Mouse (Mus musculus): ENCODE results near the gene Chit1. TPM values are rescaled to one million over a fixed set of nuclear protein-coding genes. Genes with fewer than 3 reads are reported as not detected.

Chit1 gene
- total RNA-seq (2023; ENCODE audit: inconsistent age), result not detected in 4 replicates

GRCm38 (mm10) chr1:134110979-134111378, at the start of gene Chit1:
Gene Chit1 (plus strand): TSS chr1:134111242.

GRCm38 (mm10) chr1:134078802-134079476, 32.1 kb upstream of the Chit1 start, which contains the start of gene Btg2:
Gene Btg2 (minus strand): TSS chr1:134079120.

GRCm38 (mm10) chr1:134182025-134182424, 71.0 kb downstream of the Chit1 start, which contains the start of gene Chil1:
Gene Chil1 (plus strand): TSS chr1:134182176.

GRCm38 (mm10) chr1:134193126-134193525, 82.1 kb downstream of the Chit1 start, which contains the start of gene Mybph:
Gene Mybph (plus strand): TSS chr1:134193448.

Other genes with a start within 250 kb of the Chit1 start
- gene Optc, start 203.2 kb upstream of the Chit1 start, total RNA-seq (2023; ENCODE audit: inconsistent age), result not detected in 4 replicates
- not detected in 4 replicates for gene Prelp, start 189.8 kb upstream of the Chit1 start, total RNA-seq (2023; ENCODE audit: inconsistent age)
- gene Fmod, start 74.0 kb upstream of the Chit1 start, total RNA-seq (2023; ENCODE audit: inconsistent age), result not detected in 4 replicates
- 317 to 383 TPM (median 362 TPM) in 4 replicates for gene Btg2, start 32.1 kb upstream of the Chit1 start, total RNA-seq (2023; ENCODE audit: inconsistent age)
- gene Chil1, start 70.9 kb downstream of the Chit1 start, total RNA-seq (2023; ENCODE audit: inconsistent age), result 0.80 TPM in 1 of 4 replicates, not detected in the others
- gene Mybph, start 82.2 kb downstream of the Chit1 start, total RNA-seq (2023; ENCODE audit: inconsistent age), result not detected in 4 replicates
- not detected in 4 replicates for gene Adora1, start 124.2 kb downstream of the Chit1 start, total RNA-seq (2023; ENCODE audit: inconsistent age)
- gene Myog, start 178.7 kb downstream of the Chit1 start, total RNA-seq (2023; ENCODE audit: inconsistent age), result not detected in 4 replicates
- gene Ppfia4, start 221.7 kb downstream of the Chit1 start, total RNA-seq (2023; ENCODE audit: inconsistent age), result 1.1 to 2.1 TPM (median 1.6 TPM) in 4 replicates